Mouse (Mus musculus): ENCODE measurements around the gene Serpina1b. TPM values are rescaled to one million over a fixed set of nuclear protein-coding genes. Genes with fewer than 3 reads are reported as not detected.
"Not testable (repeated sequence)": the region's sequence is repeated elsewhere in the genome, so short reads cannot be mapped to it uniquely, and the experiment has no call there.

Serpina1b gene
- polyA plus RNA-seq, 1 experiment from 2014 or later = not detected

DNA sequence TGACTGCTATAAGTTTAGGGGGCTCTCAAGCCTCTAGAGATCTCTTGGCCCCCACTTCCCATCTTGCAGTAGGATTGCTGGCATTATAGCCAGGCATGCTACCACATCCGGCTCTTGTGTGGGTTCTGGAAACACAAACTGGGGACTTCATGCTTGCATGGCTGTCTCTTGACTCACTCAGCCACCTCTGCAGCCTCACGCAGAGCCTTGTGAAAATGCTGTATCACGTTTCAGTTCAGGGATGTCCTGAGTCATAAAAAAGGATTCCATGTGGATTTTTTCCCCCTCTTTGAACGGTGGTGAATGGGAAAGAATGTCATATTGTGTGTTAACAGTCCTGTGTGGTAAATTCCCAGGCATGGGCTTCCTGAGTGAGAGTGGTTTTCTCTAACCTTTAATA lies 146.4 kb downstream of the Serpina1b start:
- no peaks in the 10 kb centered on the region for H3K9me3 ChIP-seq (replicated peaks; ENCODE audit: control insufficient read depth, low read length)
- WGBS = 71% methylated on average over 4 of the region's 4 CpGs
- no peaks in the 10 kb centered on the region for H3K27me3 ChIP-seq (replicated peaks; ENCODE audit: control insufficient read depth, insufficient read depth, low read length)
- DNase-seq (ENCODE audit: low spot score) = no peak
- H3K4me1 ChIP-seq (ENCODE audit: control insufficient read depth, insufficient read depth, low read length) = no peaks in the 10 kb centered on the region
- H3K4me2 ChIP-seq (ENCODE audit: low read length) = no peak overlapping the region
- no peak overlapping the region for H3K4me3 ChIP-seq (ENCODE audit: low read depth, low read length)
- ATAC-seq = no peak
- no peak overlapping the region for H3K9ac ChIP-seq (ENCODE audit: low read length)
- H3K36me3 ChIP-seq (ENCODE audit: control insufficient read depth, insufficient read depth, low read length) = no peaks in the 10 kb centered on the region
- H3K27ac ChIP-seq (ENCODE audit: low read depth, low read length) = no peak overlapping the region

DNA sequence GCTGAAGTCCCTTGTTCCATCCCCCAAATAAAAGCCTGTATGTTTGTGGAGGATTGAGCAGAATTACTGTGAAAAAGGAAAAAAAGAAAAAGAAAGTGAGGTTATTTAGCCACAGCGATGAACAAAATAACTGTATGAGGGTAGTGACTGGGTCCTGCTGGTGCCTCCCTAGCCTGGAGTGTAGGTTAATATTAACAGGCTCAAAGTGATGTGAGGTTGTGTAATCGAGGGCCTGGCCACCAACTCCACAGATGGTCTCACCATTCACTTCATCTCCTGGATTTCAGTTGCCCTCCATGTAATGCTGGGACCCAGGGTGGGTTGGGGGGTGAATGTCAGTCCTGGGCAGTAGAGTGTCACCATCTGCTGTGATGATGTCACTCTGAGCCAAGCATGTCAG lies 148.4 kb downstream of the Serpina1b start:
- H3K4me1 ChIP-seq (ENCODE audit: control insufficient read depth, insufficient read depth, low read length) = no peaks in the 10 kb centered on the region
- H3K36me3 ChIP-seq (ENCODE audit: control insufficient read depth, insufficient read depth, low read length) = no peaks in the 10 kb centered on the region
- WGBS = 81% methylated on average over 2 of the region's 2 CpGs
- H3K9me3 ChIP-seq (replicated peaks; ENCODE audit: control insufficient read depth, low read length) = no peaks in the 10 kb centered on the region
- ATAC-seq (no peak), DNase-seq (ENCODE audit: low spot score) (no peak)
- H3K4me3 ChIP-seq (ENCODE audit: low read depth, low read length) = no peak overlapping the region
- H3K27me3 ChIP-seq (replicated peaks; ENCODE audit: control insufficient read depth, insufficient read depth, low read length) = no peaks in the 10 kb centered on the region
- H3K27ac ChIP-seq (ENCODE audit: low read depth, low read length) = no peak overlapping the region
- no peak overlapping the region for H3K4me2 ChIP-seq (ENCODE audit: low read length)
- no peak overlapping the region for H3K9ac ChIP-seq (ENCODE audit: low read length)

DNA sequence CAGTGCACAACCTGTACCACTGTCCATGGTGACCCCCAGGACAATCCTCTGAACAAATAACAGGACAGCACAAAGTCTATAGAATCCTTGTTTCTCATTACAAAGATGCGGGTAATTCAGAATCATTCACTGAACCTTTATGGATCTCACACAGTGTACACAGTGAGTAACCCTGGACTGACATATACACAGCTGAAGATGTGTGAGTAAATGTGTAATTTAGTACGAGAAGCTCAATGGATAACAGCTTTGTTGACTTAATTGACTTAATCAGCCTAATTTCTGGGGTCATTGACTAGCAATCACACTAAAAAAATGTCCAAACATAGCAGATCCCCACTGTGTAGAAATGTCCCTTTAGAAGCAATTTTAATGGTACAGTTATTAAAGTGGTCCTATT lies 149.0 kb downstream of the Serpina1b start:
- ATAC-seq (no peak), DNase-seq (ENCODE audit: low spot score) (no peak)
- no peak overlapping the region for H3K27ac ChIP-seq (ENCODE audit: low read depth, low read length)
- no peaks in the 10 kb centered on the region for H3K4me1 ChIP-seq (ENCODE audit: control insufficient read depth, insufficient read depth, low read length)
- no peaks in the 10 kb centered on the region for H3K9me3 ChIP-seq (replicated peaks; ENCODE audit: control insufficient read depth, low read length)
- no peak overlapping the region for H3K9ac ChIP-seq (ENCODE audit: low read length)
- H3K36me3 ChIP-seq (ENCODE audit: control insufficient read depth, insufficient read depth, low read length) = no peaks in the 10 kb centered on the region
- no peak overlapping the region for H3K4me2 ChIP-seq (ENCODE audit: low read length)
- no peak overlapping the region for H3K4me3 ChIP-seq (ENCODE audit: low read depth, low read length)
- 75% methylated on average over 2 of the region's 2 CpGs for WGBS
- H3K27me3 ChIP-seq (replicated peaks; ENCODE audit: control insufficient read depth, insufficient read depth, low read length) = no peaks in the 10 kb centered on the region

DNA sequence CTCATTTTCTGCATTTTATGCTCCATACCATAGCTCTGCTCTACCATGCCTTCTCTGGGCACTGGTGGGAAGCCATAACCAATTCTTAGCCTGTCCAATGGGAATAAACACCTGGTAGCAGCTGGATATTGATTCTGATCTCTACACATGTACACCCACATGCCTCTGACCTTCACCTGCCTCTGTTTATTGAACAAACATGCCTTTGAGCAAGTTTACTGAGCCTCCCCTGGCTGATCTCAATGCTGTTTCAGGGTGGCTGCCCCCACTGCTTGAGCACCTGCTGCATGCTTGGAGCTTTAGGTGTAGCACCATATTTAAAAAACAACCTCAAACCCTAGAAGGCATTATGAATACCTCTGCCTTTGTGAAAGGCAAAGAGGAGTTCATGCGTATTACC lies 150.3 kb downstream of the Serpina1b start:
- not testable (repeated sequence) for H3K4me2 ChIP-seq (ENCODE audit: low read length); H3K36me3 ChIP-seq (ENCODE audit: control insufficient read depth, insufficient read depth, low read length); H3K9me3 ChIP-seq (replicated peaks; ENCODE audit: control insufficient read depth, low read length); H3K4me1 ChIP-seq (ENCODE audit: control insufficient read depth, insufficient read depth, low read length); H3K27ac ChIP-seq (ENCODE audit: low read depth, low read length); H3K4me3 ChIP-seq (ENCODE audit: low read depth, low read length); DNase-seq (ENCODE audit: low spot score); ATAC-seq; H3K27me3 ChIP-seq (replicated peaks; ENCODE audit: control insufficient read depth, insufficient read depth, low read length); H3K9ac ChIP-seq (ENCODE audit: low read length)
- WGBS = 97% methylated on average over 1 of the region's 1 CpGs

Other genes starting within 250 kb of the Serpina1b start
- gene Serpina10, start 198.9 kb downstream of the Serpina1b start, polyA plus RNA-seq (2014; fragmentation: Nextera tagmentation; extraction: Ambion mirVana) = 0.11 TPM in 1 of 2 replicates, not detected in the other
- not detected in 2 replicates for gene Serpina6, start 173.2 kb downstream of the Serpina1b start, polyA plus RNA-seq (2014; fragmentation: Nextera tagmentation; extraction: Ambion mirVana)
- gene Serpina16, start 154.2 kb downstream of the Serpina1b start, polyA plus RNA-seq (2014; fragmentation: Nextera tagmentation; extraction: Ambion mirVana) = not detected in 2 replicates
- not detected in 2 replicates for gene Serpina1f, start 134.8 kb downstream of the Serpina1b start, polyA plus RNA-seq (2014; fragmentation: Nextera tagmentation; extraction: Ambion mirVana)
- not detected in 2 replicates for gene Serpina1d, start 56.8 kb downstream of the Serpina1b start, polyA plus RNA-seq (2014; fragmentation: Nextera tagmentation; extraction: Ambion mirVana)
- not detected in 2 replicates for gene Serpina1a, start 33.2 kb upstream of the Serpina1b start, polyA plus RNA-seq (2014; fragmentation: Nextera tagmentation; extraction: Ambion mirVana)
- gene Serpina1c, start 74.5 kb upstream of the Serpina1b start, polyA plus RNA-seq (2014; fragmentation: Nextera tagmentation; extraction: Ambion mirVana) = not detected in 2 replicates
- not detected in 2 replicates for gene Serpina1e, start 128.6 kb upstream of the Serpina1b start, polyA plus RNA-seq (2014; fragmentation: Nextera tagmentation; extraction: Ambion mirVana)
- gene Serpina11, start 159.6 kb upstream of the Serpina1b start, polyA plus RNA-seq (2014; fragmentation: Nextera tagmentation; extraction: Ambion mirVana) = not detected in 2 replicates
- gene Serpina9, start 183.4 kb upstream of the Serpina1b start, polyA plus RNA-seq (2014; fragmentation: Nextera tagmentation; extraction: Ambion mirVana) = not detected in 2 replicates
- not detected in 2 replicates for gene Serpina12, start 214.1 kb upstream of the Serpina1b start, polyA plus RNA-seq (2014; fragmentation: Nextera tagmentation; extraction: Ambion mirVana)

Data from forebrain, embryonic 14.5 days (tissue).